In the genomic region with DNA sequence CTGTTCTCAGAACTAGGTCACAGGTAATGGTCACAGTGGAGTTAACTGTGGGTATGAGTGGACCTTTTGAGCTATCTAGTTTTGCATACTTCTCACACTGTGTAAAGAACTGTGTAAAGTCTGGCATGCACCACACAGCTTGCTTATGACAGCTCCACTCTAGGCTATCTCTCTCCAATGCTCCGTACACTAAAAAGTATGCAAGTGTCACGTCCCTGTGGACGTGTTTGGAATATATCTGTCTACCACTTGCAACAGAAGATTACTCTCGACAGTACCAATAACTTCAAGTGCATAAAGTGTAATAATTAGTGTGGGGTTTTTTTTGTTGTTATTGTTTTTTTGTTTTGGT, we compare ENCODE assay signal across 17 mouse cellular contexts. TPM values are rescaled to one million over a fixed set of nuclear protein-coding genes. Genes with fewer than 3 reads are reported as not detected.
DNase-seq lines count a peak whose midpoint lies in the region; ATAC-seq and TF ChIP-seq lines count a peak whose summit lies in the region.
"Had no signal": no experiment of that assay in that cellular context is flagged by ENCODE, and none has a peak within 500 bp of the region (broad histone marks: within the 10 kb centered on the region; RNA-seq: fewer than 3 reads in every experiment).

No protein-coding gene starts in this region.

- peaks cover 22% of the 10 kb centered on the region for H3K4me1 ChIP-seq in heart, embryonic 10.5 days
- peaks cover 17% of the 10 kb centered on the region for H3K4me1 ChIP-seq in embryonic facial prominence, embryonic 13.5 days
- peaks cover 8 to 39% of the 10 kb centered on the region in 2 experiments for H3K4me1 ChIP-seq in heart, embryonic 14.5 days (ENCODE audit: control insufficient read depth in 2 of 2, insufficient read depth in 2 of 2, low read length in 2 of 2)
- H3K4me1 ChIP-seq: limb, embryonic 10.5 days had no signal

- H3K27me3 ChIP-seq in heart, embryonic 10.5 days (ENCODE audit: insufficient read depth, poor library complexity, severe bottlenecking): no peaks in the 10 kb centered on the region
- peaks cover under 1% of the 10 kb centered on the region; the same call in 1 of the 2 replicates for H3K27me3 ChIP-seq in embryonic facial prominence, embryonic 13.5 days
- no peaks in the 10 kb centered on the region for H3K27me3 ChIP-seq in heart, embryonic 14.5 days (ENCODE audit: control insufficient read depth, insufficient read depth, low read length)
- H3K27me3 ChIP-seq: embryonic facial prominence, embryonic 15.5 days; neural tube, embryonic 13.5 days had no signal

- intact Hi-C loops in heart, postnatal 25 days (cut with DNase I): no loop called here

- DNase-seq in heart, embryonic 10.5 days (ENCODE audit: low spot score): no peak
- DNase-seq in heart, postnatal 25 days (ENCODE audit: low spot score): no peak
- no peak for DNase-seq in layer of hippocampus, adult 2 months (ENCODE audit: low spot score in 2 of 2)
- DNase-seq in layer of hippocampus, postnatal 25 days (ENCODE audit: extremely low spot score in 1 of 2, low spot score in 1 of 2): no peak
- no peak for DNase-seq in ovary, postnatal 14 days (ENCODE audit: low spot score)
- DNase-seq: adrenal gland, adult 8-10 months; kidney, postnatal 4 days; right cerebral cortex, postnatal 4 days; thymus, adult 2 months had no signal

- no peak overlapping the region for H3K4me2 ChIP-seq in embryonic facial prominence, embryonic 13.5 days
- H3K4me2 ChIP-seq in heart, embryonic 14.5 days (ENCODE audit: low read length): peak overlapping the region; percentile 50
- H3K4me2 ChIP-seq: embryonic facial prominence, embryonic 15.5 days; neural tube, embryonic 13.5 days had no signal

- no peak for ATAC-seq in embryonic facial prominence, embryonic 13.5 days (ENCODE audit: insufficient number of reproducible peaks, insufficient read depth, low FRiP score, low TSS enrichment, low read depth)
- ATAC-seq in heart, embryonic 14.5 days (ENCODE audit: insufficient number of reproducible peaks, insufficient read depth, low FRiP score, low read depth): peak; percentile 87
- ATAC-seq: forebrain, embryonic 14.5 days had no signal

- peak overlapping the region; percentile 83 for H3K27ac ChIP-seq in heart, embryonic 10.5 days
- peak overlapping the region; percentile 21; the same call in 1 of the 2 replicates for H3K27ac ChIP-seq in layer of hippocampus, adult 2 months
- peak overlapping the region; percentile 16; the same call in 1 of the 2 replicates for H3K27ac ChIP-seq in embryonic facial prominence, embryonic 13.5 days
- peak overlapping the region; percentile 92 to 95 for H3K27ac ChIP-seq in heart, embryonic 14.5 days (replicated peaks in 1 of 2; ENCODE audit: control insufficient read depth in 1 of 2, insufficient read depth in 1 of 2, low read depth in 2 of 2, low read length in 2 of 2)
- H3K27ac ChIP-seq: embryonic facial prominence, embryonic 15.5 days; limb, embryonic 10.5 days; liver, embryonic 14.5 days; macrophage; neural tube, embryonic 13.5 days had no signal

- H3K9me3 ChIP-seq in heart, embryonic 10.5 days: no peaks in the 10 kb centered on the region
- no peaks in the 10 kb centered on the region for H3K9me3 ChIP-seq in embryonic facial prominence, embryonic 13.5 days
- no peaks in the 10 kb centered on the region for H3K9me3 ChIP-seq in heart, embryonic 14.5 days (ENCODE audit: control insufficient read depth, low read length)
- H3K9me3 ChIP-seq: embryonic facial prominence, embryonic 15.5 days; limb, embryonic 10.5 days; neural tube, embryonic 13.5 days had no signal

- H3K36me3 ChIP-seq in heart, embryonic 10.5 days: no peaks in the 10 kb centered on the region
- no peaks in the 10 kb centered on the region for H3K36me3 ChIP-seq in embryonic facial prominence, embryonic 13.5 days
- H3K36me3 ChIP-seq in heart, embryonic 14.5 days (ENCODE audit: control insufficient read depth, insufficient read depth, low read length): no peaks in the 10 kb centered on the region
- H3K36me3 ChIP-seq: embryonic facial prominence, embryonic 15.5 days; limb, embryonic 10.5 days; neural tube, embryonic 13.5 days had no signal

- 25% methylated on average over 4 of the region's 4 CpGs for WGBS in heart, embryonic 10.5 days
- WGBS in embryonic facial prominence, embryonic 13.5 days: 78% methylated on average over 4 of the region's 4 CpGs
- WGBS in heart, embryonic 14.5 days: 15% methylated on average over 4 of the region's 4 CpGs

- no peak overlapping the region for H3K9ac ChIP-seq in embryonic facial prominence, embryonic 13.5 days
- H3K9ac ChIP-seq in heart, embryonic 14.5 days (ENCODE audit: low read length): peak overlapping the region; percentile 57; the same call in 1 of the 2 replicates
- H3K9ac ChIP-seq: embryonic facial prominence, embryonic 15.5 days; liver, embryonic 14.5 days; neural tube, embryonic 13.5 days had no signal

- TF ChIP-seq CTCF in layer of hippocampus, adult 2 months (conservative IDR thresholded peaks at IDR 0.05): no peak

- H3K4me3 ChIP-seq in heart, embryonic 10.5 days: peak overlapping the region; percentile 15; the same call in 1 of the 2 replicates
- H3K4me3 ChIP-seq in layer of hippocampus, adult 2 months: no peak overlapping the region
- no peak overlapping the region for H3K4me3 ChIP-seq in embryonic facial prominence, embryonic 13.5 days
- H3K4me3 ChIP-seq in heart, embryonic 14.5 days (ENCODE audit: control insufficient read depth in 1 of 2, insufficient read depth in 1 of 2, low read depth in 1 of 2, low read length in 2 of 2): no peak overlapping the region
- H3K4me3 ChIP-seq: embryonic facial prominence, embryonic 15.5 days; limb, embryonic 10.5 days; neural tube, embryonic 13.5 days had no signal

RNA-seq across cellular contexts. Expression of a gene that starts 8.4 kb away (rescaled TPM):
- 21.2 and 40.2 TPM in 2 replicates for polyA plus RNA-seq in heart, embryonic 10.5 days (2016; fragmentation: Nextera tagmentation; extraction: Ambion mirVana)
- 10 to 100 TPM; 79.5 to 80.2 TPM for total RNA-seq in heart, postnatal 25 days (2021)
- 10 to 100 TPM; 16.6 to 18.0 TPM for total RNA-seq in layer of hippocampus, adult 2 months (2021)
- 10 to 100 TPM; 16.3 to 18.6 TPM for total RNA-seq in layer of hippocampus, postnatal 25 days (2021)
- 1.5 and 1.7 TPM in 2 replicates for polyA plus RNA-seq in embryonic facial prominence, embryonic 13.5 days (2015; fragmentation: Nextera tagmentation; extraction: Ambion mirVana)
- 63.0 and 67.7 TPM in 2 replicates for polyA plus RNA-seq in heart, embryonic 14.5 days (2014; fragmentation: Nextera tagmentation; extraction: Ambion mirVana)

RNA-seq across cellular contexts. Expression of a gene that starts 55.8 kb away (rescaled TPM):
- polyA plus RNA-seq in heart, embryonic 10.5 days (2016; fragmentation: Nextera tagmentation; extraction: Ambion mirVana): 22.9 and 38.5 TPM in 2 replicates
- 10 to 100 TPM; 71.9 to 74.8 TPM for total RNA-seq in heart, postnatal 25 days (2021)
- 100 to 1,000 TPM; 197 to 198 TPM for total RNA-seq in layer of hippocampus, adult 2 months (2021)
- total RNA-seq in layer of hippocampus, postnatal 25 days (2021): 100 to 1,000 TPM; 202 to 209 TPM
- 150 and 160 TPM in 2 replicates for polyA plus RNA-seq in embryonic facial prominence, embryonic 13.5 days (2015; fragmentation: Nextera tagmentation; extraction: Ambion mirVana)
- polyA plus RNA-seq in heart, embryonic 14.5 days (2014; fragmentation: Nextera tagmentation; extraction: Ambion mirVana): 32.0 and 32.8 TPM in 2 replicates

Comparison
In these comparisons a context has a peak if more than half of its experiments do, and no peak if none do; other contexts are left out.
1. H3K27ac ChIP-seq: peak in every context shown above with its lines; median percentile 94 in heart, embryonic 14.5 days; 83 in heart, embryonic 10.5 days; 21 in layer of hippocampus, adult 2 months; 16 in embryonic facial prominence, embryonic 13.5 days.
2. RNA of a gene that starts 8.4 kb away (total RNA-seq): 79.5 to 80.2 TPM in heart, postnatal 25 days; 16.3 to 18.6 TPM in layer of hippocampus, postnatal 25 days and 16.6 to 18.0 TPM in layer of hippocampus, adult 2 months; every median in the first group is over 4 times any median in the second.